Mouse (Mus musculus) C2C12 (cell line): ENCODE measurements at regions not wholly inside any gene's neighbourhood (a gene's known extent, or its start where the extent isn't known, plus 50 kb on each side); places are given as distances from the start of the nearest gene placed in this dataset.

ENCODE experiments used
- H3K27me3 ChIP-seq: one replicate; pipeline ENCODE4 v1.6.1; 2011; ENCODE audit not compliant: control insufficient read depth, insufficient read depth, insufficient read length
- H3K36me3 ChIP-seq: one replicate; pipeline ENCODE4 v1.6.1; 2011; ENCODE audit not compliant: control insufficient read depth, insufficient read depth
- H3K4me3 ChIP-seq: one replicate; pipeline ENCODE4 v1.5.1; 2011; ENCODE audit warnings: mild to moderate bottlenecking, control low read depth; ENCODE audit not compliant: poor library complexity, insufficient read depth, severe bottlenecking
- H3K79me2 ChIP-seq: one replicate; pipeline ENCODE4 v1.6.1; 2011; ENCODE audit not compliant: control insufficient read depth, insufficient read depth
- H3K79me3 ChIP-seq: one replicate; pipeline ENCODE4 v1.6.1; 2011; ENCODE audit warnings: low read depth, control low read depth
- H3ac ChIP-seq: one replicate; pipeline ENCODE3; 2011; ENCODE audit warnings: low read depth; ENCODE audit not compliant: control insufficient read depth, insufficient read length
- CEBPB ChIP-seq: IDR thresholded peaks from one replicate; pipeline ENCODE4 v1.6.1; 2011; ENCODE audit warnings: low read depth, mild to moderate bottlenecking, control low read depth, moderate library complexity
- CTCF ChIP-seq: IDR thresholded peaks from one replicate; pipeline ENCODE4 v1.5.1; 2011; ENCODE audit not compliant: control insufficient read depth, insufficient read depth, insufficient read length
- FOSL1 ChIP-seq: IDR thresholded peaks from one replicate; pipeline ENCODE4 v1.8.0; 2011; ENCODE audit warnings: mild to moderate bottlenecking, low read length; ENCODE audit not compliant: poor library complexity, insufficient read depth, severe bottlenecking
- MAX ChIP-seq: IDR thresholded peaks from one replicate; pipeline ENCODE4 v1.6.1; 2011; ENCODE audit warnings: mild to moderate bottlenecking, control low read depth
- MYOD1 ChIP-seq: IDR thresholded peaks from one replicate; pipeline ENCODE4 v1.6.1; 2011; ENCODE audit warnings: low read depth; ENCODE audit not compliant: control insufficient read depth, insufficient read length
- MYOG ChIP-seq: IDR thresholded peaks from one replicate; pipeline ENCODE4 v1.6.1; 2011; ENCODE audit not compliant: control insufficient read depth, insufficient read length; ENCODE audit errors: extremely low read depth
- USF1 ChIP-seq: IDR thresholded peaks from one replicate; pipeline ENCODE4 v1.6.1; 2011; ENCODE audit warnings: low read depth, mild to moderate bottlenecking, control low read depth, moderate library complexity

- no peak overlapping the region for H3ac ChIP-seq
- TF ChIP-seq CTCF (no peak), USF1 (no peak), MAX (no peak), FOSL1 (no peak), MYOD1 (no peak), CEBPB (no peak), MYOG (no peak)
These were observed 850.0 kb downstream of the Jrkl start for GRCm38 (mm10) chr9:12395648-12396047.

GRCm38 (mm10) chr9:12380732-12381645 is 864.6 kb downstream of the Jrkl start:
- Histone ChIP-seq H3K36me3 (no peaks in the 10 kb centered on the region), H3ac (no peak overlapping the region), H3K4me3 (no peak overlapping the region), H3K79me2 (no peaks in the 10 kb centered on the region), H3K79me3 (no peaks in the 10 kb centered on the region), H3K27me3 (no peaks in the 10 kb centered on the region)
- TF ChIP-seq USF1, result no peak
- TF ChIP-seq CEBPB, result no peak
- TF ChIP-seq FOSL1, result no peak
- TF ChIP-seq MYOD1, result no peak

More at GRCm38 (mm10) chr9:12395648-12396047, 850.0 kb downstream of the Jrkl start:
- Histone ChIP-seq H3K4me3 (no peak overlapping the region), H3K36me3 (no peaks in the 10 kb centered on the region), H3K27me3 (no peaks in the 10 kb centered on the region), H3K79me3 (no peaks in the 10 kb centered on the region), H3K79me2 (no peaks in the 10 kb centered on the region)

GRCm38 (mm10) chr9:12380029-12380428 is 865.6 kb downstream of the Jrkl start:
- Histone ChIP-seq H3ac (no peak overlapping the region), H3K79me3 (no peaks in the 10 kb centered on the region), H3K79me2 (no peaks in the 10 kb centered on the region), H3K36me3 (no peaks in the 10 kb centered on the region), H3K4me3 (no peak overlapping the region), H3K27me3 (no peaks in the 10 kb centered on the region)
- TF ChIP-seq MAX, result no peak
- TF ChIP-seq CEBPB, result no peak
- no peak for TF ChIP-seq CTCF
- no peak for TF ChIP-seq USF1
- no peak for TF ChIP-seq MYOD1
- TF ChIP-seq FOSL1, result no peak
- TF ChIP-seq MYOG, result no peak

GRCm38 (mm10) chr9:12344296-12344695 is 901.3 kb downstream of the Jrkl start:
- H3K79me2 ChIP-seq, result no peaks in the 10 kb centered on the region
- no peak overlapping the region for H3K4me3 ChIP-seq
- TF ChIP-seq MYOD1 (no peak), FOSL1 (no peak), MAX (no peak), USF1 (no peak), CEBPB (no peak)
- no peaks in the 10 kb centered on the region for H3K36me3 ChIP-seq
- no peak overlapping the region for H3ac ChIP-seq
- H3K27me3 ChIP-seq, result no peaks in the 10 kb centered on the region
- no peaks in the 10 kb centered on the region for H3K79me3 ChIP-seq

- TF ChIP-seq FOSL1, result no peak
- TF ChIP-seq CTCF, result no peak
- no peak for TF ChIP-seq USF1
- no peak for TF ChIP-seq MAX
- no peak for TF ChIP-seq MYOG
- no peak for TF ChIP-seq CEBPB
- TF ChIP-seq MYOD1, result no peak
- Histone ChIP-seq H3K4me3 (no peak overlapping the region), H3K36me3 (no peaks in the 10 kb centered on the region), H3ac (no peak overlapping the region), H3K79me3 (no peaks in the 10 kb centered on the region), H3K27me3 (no peaks in the 10 kb centered on the region), H3K79me2 (no peaks in the 10 kb centered on the region)
These were observed 904.2 kb downstream of the Jrkl start for GRCm38 (mm10) chr9:12341453-12341852.

GRCm38 (mm10) chr9:12313517-12314075 is 932.0 kb downstream of the Jrkl start:
- no peaks in the 10 kb centered on the region for H3K79me2 ChIP-seq
- no peaks in the 10 kb centered on the region for H3K79me3 ChIP-seq
- H3K36me3 ChIP-seq, result no peaks in the 10 kb centered on the region
- no peak overlapping the region for H3ac ChIP-seq
- no peak for TF ChIP-seq MYOG
- TF ChIP-seq FOSL1, result no peak
- TF ChIP-seq MYOD1, result no peak
- no peak overlapping the region for H3K4me3 ChIP-seq
- H3K27me3 ChIP-seq, result no peaks in the 10 kb centered on the region
